Mouse (Mus musculus): Measurements from ENCODE around the gene Gramd1a. TPM values are rescaled to one million over a fixed set of nuclear protein-coding genes. Genes with fewer than 3 reads are reported as not detected.

The Gramd1a gene
- polyA plus RNA-seq, 1 experiment from 2014 or later = 241 TPM

DNA sequence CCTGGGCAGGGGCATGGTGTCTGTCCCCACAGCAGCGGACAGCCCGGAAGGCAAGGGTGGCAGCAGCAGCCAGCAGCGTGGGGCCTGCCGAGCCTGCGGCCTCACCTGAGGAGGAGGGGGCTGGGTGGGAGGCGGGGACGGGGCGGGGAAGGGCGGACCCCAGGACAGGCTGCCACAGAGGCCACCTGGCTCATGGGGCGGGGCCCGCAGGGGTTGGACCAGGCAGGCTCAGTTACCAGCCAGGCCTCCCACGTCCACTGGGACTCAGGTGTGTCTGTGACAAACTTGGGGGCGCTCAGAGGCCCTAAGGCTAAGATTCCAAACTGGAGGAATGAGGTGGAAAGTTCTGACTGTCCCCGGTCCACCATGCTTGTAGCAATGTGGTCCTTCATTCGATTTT lies 40.5 kb downstream of the Gramd1a start, which contains the start of gene Hpn:
TSS of gene Hpn (minus strand) at position 109 of the 400 bp plus-strand sequence.
- ATAC-seq = no peak
- H3K4me3 ChIP-seq (replicated peaks) = no peak within 1 kb of the TSS
- 16% methylated on average over 15 of the region's 15 CpGs for WGBS
- no peaks in the 10 kb centered on the region for H3K9me3 ChIP-seq
- H3K27me3 ChIP-seq = 0 out of 2 replicates have a peak, but pooled peaks cover 11% of the 10 kb centered on the region
- H3K27ac ChIP-seq = no peak within 1 kb of the TSS
- no peaks in the 10 kb centered on the region; the same call in 1 of the 2 replicates for H3K4me1 ChIP-seq (replicated peaks)
- no peak within 1 kb of the TSS for H3K4me2 ChIP-seq (replicated peaks)
- no peak within 1 kb of the TSS for H3K9ac ChIP-seq (replicated peaks)
- no peaks in the 10 kb centered on the region for H3K36me3 ChIP-seq

DNA sequence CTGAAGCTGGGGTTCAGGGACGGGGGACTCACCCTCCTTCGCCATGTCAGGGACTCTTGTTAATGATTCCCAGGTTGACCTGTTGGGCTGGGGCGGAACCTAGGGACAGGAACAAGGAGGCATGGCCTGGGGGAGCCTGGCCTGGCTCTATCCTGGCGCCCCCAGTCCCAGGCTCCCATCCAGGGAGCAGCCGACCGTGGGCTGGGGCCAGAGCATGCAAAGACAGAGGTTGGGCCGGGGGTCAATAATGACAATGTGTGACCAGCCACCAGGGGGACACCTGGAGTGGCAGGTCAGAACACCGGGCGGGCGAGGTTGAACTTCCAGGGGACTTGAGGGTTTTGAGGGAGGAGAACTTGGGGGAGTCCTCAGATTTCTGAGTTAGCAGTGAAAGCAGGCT lies 41.0 kb downstream of the Gramd1a start:
- Histone ChIP-seq H3K36me3 (no peaks in the 10 kb centered on the region), H3K4me1 (replicated peaks) (no peaks in the 10 kb centered on the region; the same call in 1 of the 2 replicates), H3K4me3 (replicated peaks) (no peak overlapping the region), H3K4me2 (replicated peaks) (no peak overlapping the region), H3K9ac (replicated peaks) (no peak overlapping the region), H3K27ac (no peak overlapping the region), H3K9me3 (no peaks in the 10 kb centered on the region), H3K27me3 (0 out of 2 replicates have a peak, but pooled peaks cover 11% of the 10 kb centered on the region)
- no peak for ATAC-seq
- WGBS = 49% methylated on average over 10 of the region's 10 CpGs

DNA sequence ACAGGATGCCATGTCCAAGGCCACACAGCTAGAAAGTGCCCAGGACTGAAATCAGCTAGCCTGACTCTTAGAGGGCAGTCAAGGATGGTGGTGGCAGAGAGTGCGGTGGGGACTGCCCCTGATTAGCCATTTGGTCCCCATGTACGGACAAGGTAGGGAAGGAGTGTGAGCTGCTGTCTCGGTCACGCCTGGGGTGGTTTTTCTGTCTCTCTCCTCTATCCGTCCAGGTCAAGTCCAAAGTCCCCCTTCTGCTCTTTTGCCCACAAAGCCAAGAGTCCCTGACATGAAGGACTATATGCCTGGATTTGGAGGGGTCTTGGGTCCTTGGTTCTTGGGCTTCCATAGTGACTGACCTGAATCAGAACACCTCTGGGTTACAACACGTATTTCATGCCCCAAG lies 41.9 kb downstream of the Gramd1a start:
- Histone ChIP-seq H3K4me1 (replicated peaks) (no peaks in the 10 kb centered on the region; the same call in 1 of the 2 replicates), H3K9me3 (no peaks in the 10 kb centered on the region), H3K27ac (no peak overlapping the region), H3K27me3 (0 out of 2 replicates have a peak, but pooled peaks cover 11% of the 10 kb centered on the region), H3K4me3 (replicated peaks) (no peak overlapping the region), H3K4me2 (replicated peaks) (no peak overlapping the region), H3K9ac (replicated peaks) (no peak overlapping the region), H3K36me3 (no peaks in the 10 kb centered on the region)
- WGBS = 85% methylated on average over 6 of the region's 6 CpGs
- ATAC-seq = no peak

DNA sequence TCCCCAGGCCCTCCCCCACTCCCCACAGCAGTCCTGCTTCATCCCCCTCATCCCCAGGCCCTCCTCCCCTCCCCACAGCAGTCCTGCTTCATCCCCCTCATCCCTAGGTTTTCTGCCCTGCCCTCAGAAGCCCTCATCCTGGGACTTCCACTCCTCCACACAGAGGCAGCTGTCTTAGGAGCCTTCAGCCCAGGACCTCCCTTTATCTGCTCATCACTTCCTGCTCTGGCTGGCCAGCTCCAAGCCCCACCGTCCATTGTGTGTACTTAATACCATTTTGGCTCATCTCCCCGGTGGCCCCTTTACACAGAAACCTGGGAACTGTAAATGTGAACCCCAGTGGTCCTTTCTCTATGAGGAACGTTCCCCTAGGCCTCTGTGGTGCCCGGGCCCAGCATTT lies 43.7 kb downstream of the Gramd1a start:
- no peak overlapping the region for H3K27ac ChIP-seq
- no peak overlapping the region for H3K4me3 ChIP-seq (replicated peaks)
- no peak overlapping the region for H3K4me2 ChIP-seq (replicated peaks)
- H3K9me3 ChIP-seq = no peaks in the 10 kb centered on the region
- no peak for ATAC-seq
- H3K27me3 ChIP-seq = 0 out of 2 replicates have a peak, but pooled peaks cover 11% of the 10 kb centered on the region
- no peak overlapping the region for H3K9ac ChIP-seq (replicated peaks)
- 23% methylated on average over 4 of the region's 4 CpGs for WGBS
- H3K4me1 ChIP-seq (replicated peaks) = no peaks in the 10 kb centered on the region; the same call in 1 of the 2 replicates
- no peaks in the 10 kb centered on the region for H3K36me3 ChIP-seq

DNA sequence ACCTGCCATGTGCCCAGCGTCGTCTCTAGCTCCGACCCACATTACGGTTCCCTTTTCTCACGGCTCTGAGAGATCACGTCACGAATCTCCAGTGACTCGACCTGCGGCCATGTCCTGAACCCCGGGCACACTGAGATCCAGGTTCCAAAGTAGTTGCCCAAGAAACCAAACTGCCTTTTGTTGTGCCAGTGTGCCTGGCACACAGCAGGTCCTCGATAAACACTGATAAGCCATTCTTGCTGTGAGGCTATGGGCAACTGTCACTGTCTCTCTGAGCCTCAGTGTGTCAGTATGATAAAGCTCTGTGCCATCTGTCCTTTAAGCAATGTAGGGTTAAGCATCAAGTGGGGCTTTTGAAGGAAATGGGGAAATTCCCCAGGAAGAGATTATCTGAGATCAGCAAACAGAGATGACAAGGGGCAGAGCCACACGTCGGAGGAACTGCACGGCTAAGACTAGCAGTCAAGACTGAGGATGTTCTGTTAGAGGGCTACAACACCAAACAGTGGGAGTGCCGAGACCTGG lies 44.8 kb downstream of the Gramd1a start:
- WGBS = 81% methylated on average over 15 of the region's 15 CpGs
- no peak overlapping the region for H3K4me2 ChIP-seq (replicated peaks)
- 0 out of 2 replicates have a peak, but pooled peaks cover 8% of the 10 kb centered on the region for H3K27me3 ChIP-seq
- no peaks in the 10 kb centered on the region for H3K36me3 ChIP-seq
- no peak for ATAC-seq
- H3K4me3 ChIP-seq (replicated peaks) = no peak overlapping the region
- H3K4me1 ChIP-seq (replicated peaks) = no peaks in the 10 kb centered on the region; the same call in 1 of the 2 replicates
- no peak overlapping the region for H3K27ac ChIP-seq
- no peaks in the 10 kb centered on the region for H3K9me3 ChIP-seq
- no peak overlapping the region for H3K9ac ChIP-seq (replicated peaks)

DNA sequence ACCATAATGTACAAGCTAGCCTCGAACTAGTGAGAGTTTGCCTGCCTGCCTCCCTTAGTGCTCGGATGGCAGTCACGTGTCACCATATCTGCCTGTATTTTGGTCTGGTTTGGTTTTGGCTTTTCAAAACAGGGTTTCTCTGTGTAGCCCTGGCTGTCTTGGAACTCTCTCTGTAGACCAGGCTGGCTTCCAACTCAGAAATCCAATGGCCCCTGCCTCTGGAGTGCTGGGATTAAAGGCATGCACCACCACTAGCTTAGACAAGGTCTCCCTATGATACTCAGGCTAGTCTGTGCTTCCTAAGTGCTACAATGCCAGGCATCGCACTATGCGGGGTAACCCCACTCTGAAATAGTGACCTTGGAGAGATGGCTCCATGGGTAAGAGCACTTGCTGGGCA lies 45.9 kb downstream of the Gramd1a start:
- 93% methylated on average over 5 of the region's 5 CpGs for WGBS
- Histone ChIP-seq H3K4me1 (replicated peaks) (no peaks in the 10 kb centered on the region), H3K4me3 (replicated peaks) (no peak overlapping the region), H3K27me3 (no peaks in the 10 kb centered on the region), H3K4me2 (replicated peaks) (no peak overlapping the region), H3K9ac (replicated peaks) (no peak overlapping the region), H3K36me3 (no peaks in the 10 kb centered on the region), H3K27ac (no peak overlapping the region), H3K9me3 (no peaks in the 10 kb centered on the region)
- no peak for ATAC-seq

DNA sequence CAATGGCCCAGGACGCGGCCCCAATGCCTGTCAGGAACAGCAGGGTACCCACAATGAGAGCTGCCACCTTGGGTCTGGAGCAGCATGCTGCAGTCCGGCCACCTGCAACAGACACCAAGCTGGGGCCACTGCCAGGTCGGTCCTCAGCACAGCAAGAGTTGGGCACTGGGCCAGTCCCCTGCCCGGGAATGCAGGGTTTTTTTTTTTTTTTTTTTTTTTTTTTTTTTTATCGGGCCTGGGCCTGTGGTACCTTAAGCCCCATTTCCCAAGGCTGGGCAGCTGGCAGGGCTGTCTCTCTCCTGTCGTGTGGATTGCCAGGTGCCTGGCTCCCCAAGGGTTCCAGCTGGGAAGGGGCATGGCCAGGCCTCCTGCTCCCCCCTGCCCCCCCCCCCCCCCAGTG lies 46.6 kb downstream of the Gramd1a start:
- WGBS = 39% methylated on average over 6 of the region's 7 CpGs
- no peaks in the 10 kb centered on the region for H3K27me3 ChIP-seq
- H3K36me3 ChIP-seq = no peaks in the 10 kb centered on the region
- no peak for ATAC-seq
- no peaks in the 10 kb centered on the region for H3K4me1 ChIP-seq (replicated peaks)
- no peak overlapping the region for H3K9ac ChIP-seq (replicated peaks)
- no peak overlapping the region for H3K4me2 ChIP-seq (replicated peaks)
- no peaks in the 10 kb centered on the region for H3K9me3 ChIP-seq
- no peak overlapping the region for H3K27ac ChIP-seq
- no peak overlapping the region for H3K4me3 ChIP-seq (replicated peaks)

DNA sequence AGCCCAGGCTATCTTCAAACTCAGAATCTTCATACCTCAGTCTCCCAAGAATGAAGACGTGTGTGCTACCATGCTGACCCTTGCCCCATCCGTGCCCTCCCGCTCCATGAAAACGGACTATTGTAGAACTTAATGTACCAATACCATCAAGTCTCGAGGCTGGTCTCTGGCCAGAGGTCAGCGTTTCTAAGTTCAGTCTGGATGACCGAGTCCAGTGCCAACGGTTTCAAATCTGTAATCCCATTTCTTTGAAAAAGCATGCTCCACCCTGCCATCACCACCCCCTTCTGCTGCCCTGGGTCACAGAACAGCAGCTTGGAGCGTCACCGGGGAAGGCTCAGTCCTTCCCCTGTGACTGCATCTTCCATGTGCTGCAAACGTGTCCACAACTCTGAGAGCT lies 47.9 kb downstream of the Gramd1a start:
- WGBS = 88% methylated on average over 11 of the region's 11 CpGs
- H3K4me1 ChIP-seq (replicated peaks) = no peaks in the 10 kb centered on the region
- no peak for ATAC-seq

DNA sequence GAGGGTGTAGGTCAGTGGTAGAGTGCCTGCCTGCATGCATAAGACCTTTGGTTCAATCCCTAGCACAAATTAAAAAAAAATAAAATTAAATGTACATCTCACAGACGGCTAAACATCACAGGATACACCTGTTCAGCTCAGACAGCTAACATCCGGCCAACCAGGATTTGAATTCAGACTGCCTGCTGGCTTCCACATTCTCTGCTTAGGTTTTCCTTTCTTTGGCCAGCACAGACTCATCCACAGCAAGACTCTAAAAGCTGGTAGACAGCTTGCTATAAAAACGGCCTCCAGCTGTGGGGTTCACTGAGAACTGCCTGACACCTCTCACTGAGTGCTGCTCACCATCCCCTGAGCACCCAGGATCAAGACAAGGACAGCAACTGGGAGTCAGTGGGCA lies 49.5 kb downstream of the Gramd1a start:
- no peaks in the 10 kb centered on the region for H3K27me3 ChIP-seq
- no peak overlapping the region for H3K4me3 ChIP-seq (replicated peaks)
- H3K9ac ChIP-seq (replicated peaks) = no peak overlapping the region
- no peak overlapping the region for H3K4me2 ChIP-seq (replicated peaks)
- H3K27ac ChIP-seq = no peak overlapping the region
- no peak for ATAC-seq
- WGBS = 73% methylated on average over 3 of the region's 3 CpGs
- no peaks in the 10 kb centered on the region for H3K9me3 ChIP-seq
- no peaks in the 10 kb centered on the region for H3K4me1 ChIP-seq (replicated peaks)
- H3K36me3 ChIP-seq = no peaks in the 10 kb centered on the region

More for the DNA sequence above, 47.9 kb downstream of the Gramd1a start:
- no peaks in the 10 kb centered on the region for H3K9me3 ChIP-seq
- no peak overlapping the region for H3K27ac ChIP-seq
- H3K4me2 ChIP-seq (replicated peaks) = no peak overlapping the region
- no peak overlapping the region for H3K9ac ChIP-seq (replicated peaks)
- no peaks in the 10 kb centered on the region for H3K36me3 ChIP-seq
- no peaks in the 10 kb centered on the region for H3K27me3 ChIP-seq
- H3K4me3 ChIP-seq (replicated peaks) = no peak overlapping the region

DNA sequence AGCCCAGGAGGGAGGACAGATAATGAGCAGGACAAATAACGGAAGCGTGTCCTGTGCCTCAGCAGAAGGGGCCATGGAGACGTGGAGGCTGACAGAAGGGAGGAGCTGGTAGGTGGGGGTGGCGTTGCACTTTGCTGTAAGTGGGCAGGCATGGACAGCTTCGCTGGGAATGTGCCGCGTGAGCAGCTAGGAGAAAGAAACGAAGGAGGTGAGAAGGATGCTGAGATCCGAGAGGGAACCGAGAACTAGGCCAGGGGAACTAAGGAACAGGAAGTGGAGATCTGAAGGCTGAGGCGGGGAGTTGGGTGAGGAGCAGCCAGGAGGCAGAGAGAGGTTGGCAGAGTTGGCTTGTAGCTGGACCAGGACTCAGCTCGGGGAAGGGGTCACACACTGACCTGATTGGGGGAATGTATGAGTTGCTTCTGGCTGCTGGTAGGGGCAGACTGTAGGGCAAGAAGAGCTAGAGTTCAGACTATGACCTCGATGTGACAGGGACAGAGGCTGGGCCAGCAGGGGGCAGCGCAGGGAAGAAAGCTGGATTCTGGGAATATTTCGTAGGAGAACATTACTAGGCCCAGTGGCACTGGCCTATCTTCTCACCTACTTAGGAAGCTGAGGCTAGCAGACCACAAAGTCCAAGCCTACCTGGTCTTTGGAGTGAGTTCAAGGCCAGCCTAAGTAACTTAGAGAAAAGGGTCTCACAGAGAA lies 50.5 kb downstream of the Gramd1a start:
- no peak for ATAC-seq
- 74% methylated on average over 15 of the region's 15 CpGs for whole genome bisulfite sequencing

DNA sequence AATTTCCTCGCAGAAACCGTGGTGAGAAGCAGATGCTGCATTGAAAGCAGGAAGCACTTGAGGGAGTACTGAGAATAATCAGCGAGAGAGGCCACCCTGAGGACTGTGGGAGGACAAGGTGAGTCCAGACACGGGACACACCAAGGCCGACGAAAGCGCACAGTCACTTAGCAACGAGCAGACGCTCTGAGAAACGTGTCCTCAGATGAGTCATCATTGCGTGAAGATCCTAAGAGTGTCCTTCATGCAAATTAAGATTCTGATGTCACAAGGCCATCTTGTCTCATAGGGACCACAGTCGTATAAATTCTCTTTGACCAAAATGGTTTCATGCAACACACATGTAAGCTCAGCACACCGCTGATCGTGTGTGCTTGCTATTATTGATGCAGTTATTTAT lies 54.9 kb downstream of the Gramd1a start:
- no peak for ATAC-seq
- H3K36me3 ChIP-seq = no peaks in the 10 kb centered on the region
- no peak overlapping the region for H3K4me2 ChIP-seq (replicated peaks)
- H3K9me3 ChIP-seq = no peaks in the 10 kb centered on the region
- no peak overlapping the region for H3K4me3 ChIP-seq (replicated peaks)
- no peaks in the 10 kb centered on the region for H3K27me3 ChIP-seq
- no peak overlapping the region for H3K27ac ChIP-seq
- WGBS = 84% methylated on average over 14 of the region's 14 CpGs
- no peaks in the 10 kb centered on the region for H3K4me1 ChIP-seq (replicated peaks)
- H3K9ac ChIP-seq (replicated peaks) = no peak overlapping the region

More for the DNA sequence above, 50.5 kb downstream of the Gramd1a start:
- Histone ChIP-seq H3K27ac (no peak overlapping the region), H3K9ac (replicated peaks) (no peak overlapping the region), H3K9me3 (no peaks in the 10 kb centered on the region), H3K4me1 (replicated peaks) (no peaks in the 10 kb centered on the region), H3K4me2 (replicated peaks) (no peak overlapping the region), H3K4me3 (replicated peaks) (no peak overlapping the region), H3K27me3 (no peaks in the 10 kb centered on the region), H3K36me3 (no peaks in the 10 kb centered on the region)

DNA sequence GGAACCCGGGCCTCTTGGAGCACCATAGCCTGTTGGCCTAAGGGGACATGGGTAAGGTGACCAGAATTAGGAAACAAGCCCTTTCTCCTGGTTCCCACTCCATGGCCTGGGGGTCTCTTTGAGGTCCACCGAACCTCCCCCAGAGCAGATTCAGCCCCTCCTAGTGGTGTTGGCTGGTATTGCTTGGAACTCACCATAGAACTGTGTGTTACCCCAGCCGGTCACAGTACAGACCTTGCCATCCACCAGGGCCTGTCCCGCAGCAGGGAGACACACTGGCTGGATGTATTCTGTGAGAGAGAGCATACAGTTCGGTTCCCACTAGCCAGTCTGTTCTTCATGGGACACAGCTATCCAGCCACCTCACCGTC lies 56.1 kb downstream of the Gramd1a start:
- H3K9ac ChIP-seq (replicated peaks) = no peak overlapping the region
- no peak overlapping the region for H3K4me2 ChIP-seq (replicated peaks)
- H3K9me3 ChIP-seq = no peaks in the 10 kb centered on the region
- no peaks in the 10 kb centered on the region for H3K27me3 ChIP-seq
- H3K27ac ChIP-seq = no peak overlapping the region
- H3K4me3 ChIP-seq (replicated peaks) = no peak overlapping the region
- ATAC-seq = no peak
- no peaks in the 10 kb centered on the region for H3K36me3 ChIP-seq
- H3K4me1 ChIP-seq (replicated peaks) = no peaks in the 10 kb centered on the region
- 91% methylated on average over 6 of the region's 6 CpGs for WGBS

All from midbrain, embryonic 13.5 days (tissue).